Mouse (Mus musculus): Measurements from ENCODE around the gene Atg7.
"Not testable (repeated sequence)": the region's sequence is repeated elsewhere in the genome, so short reads cannot be mapped to it uniquely, and the experiment has no call there.

Atg7 gene

GRCm38 (mm10) chr6:114876546-114876945 lies 233.6 kb downstream of the Atg7 start:
- no peak for DNase-seq (ENCODE audit: low read depth, low spot score)

- DNase-seq (ENCODE audit: low read depth, low spot score), result no peak
Measured at GRCm38 (mm10) chr6:114878841-114879520, 236.1 kb downstream of the Atg7 start.

GRCm38 (mm10) chr6:114880798-114881197 lies 237.9 kb downstream of the Atg7 start:
- no peak for DNase-seq (ENCODE audit: low read depth, low spot score)

- no peak for DNase-seq (ENCODE audit: low read depth, low spot score)
Measured at GRCm38 (mm10) chr6:114882212-114882611, 239.3 kb downstream of the Atg7 start.

- no peak for DNase-seq (ENCODE audit: low read depth, low spot score)
Measured at GRCm38 (mm10) chr6:114882675-114883074, 239.8 kb downstream of the Atg7 start.

- peak; percentile 94 for DNase-seq (ENCODE audit: low read depth, low spot score)
Measured at GRCm38 (mm10) chr6:114883261-114883740, 240.4 kb downstream of the Atg7 start.

GRCm38 (mm10) chr6:114885129-114885528 lies 242.2 kb downstream of the Atg7 start:
- no peak for DNase-seq (ENCODE audit: low read depth, low spot score)

GRCm38 (mm10) chr6:114886012-114886411 lies 243.1 kb downstream of the Atg7 start:
- no peak for DNase-seq (ENCODE audit: low read depth, low spot score)

- DNase-seq (ENCODE audit: low read depth, low spot score), result no peak
Measured at GRCm38 (mm10) chr6:114886504-114887361, 243.8 kb downstream of the Atg7 start.

- DNase-seq (ENCODE audit: low read depth, low spot score), result peak; percentile 86
Measured at GRCm38 (mm10) chr6:114888922-114889321, 246.0 kb downstream of the Atg7 start.

- not testable (repeated sequence) for DNase-seq (ENCODE audit: low read depth, low spot score)
Measured at GRCm38 (mm10) chr6:114889971-114890370, 247.1 kb downstream of the Atg7 start.

- DNase-seq (ENCODE audit: low read depth, low spot score), result no peak
Measured at GRCm38 (mm10) chr6:114890411-114891115, 247.7 kb downstream of the Atg7 start.

GRCm38 (mm10) chr6:114891272-114891671 lies 248.4 kb downstream of the Atg7 start:
- DNase-seq (ENCODE audit: low read depth, low spot score), result no peak

GRCm38 (mm10) chr6:114891771-114892170 lies 248.9 kb downstream of the Atg7 start:
- no peak for DNase-seq (ENCODE audit: low read depth, low spot score)

- DNase-seq (ENCODE audit: low read depth, low spot score), result no peak
Measured at GRCm38 (mm10) chr6:114892363-114892762, 249.5 kb downstream of the Atg7 start.

GRCm38 (mm10) chr6:114893427-114894209 lies 250.7 kb downstream of the Atg7 start:
- DNase-seq (ENCODE audit: low read depth, low spot score), result no peak

- DNase-seq (ENCODE audit: low read depth, low spot score), result no peak
Measured at GRCm38 (mm10) chr6:114894548-114895106, 251.7 kb downstream of the Atg7 start.

- DNase-seq (ENCODE audit: low read depth, low spot score), result no peak
Measured at GRCm38 (mm10) chr6:114895191-114895590, 252.3 kb downstream of the Atg7 start.

- no peak for DNase-seq (ENCODE audit: low read depth, low spot score)
Measured at GRCm38 (mm10) chr6:114896281-114896680, 253.4 kb downstream of the Atg7 start.

- no peak for DNase-seq (ENCODE audit: low read depth, low spot score)
Measured at GRCm38 (mm10) chr6:114898949-114899348, 256.1 kb downstream of the Atg7 start.

- peak; percentile 69 for DNase-seq (ENCODE audit: low read depth, low spot score)
Measured at GRCm38 (mm10) chr6:114899652-114900051, 256.8 kb downstream of the Atg7 start.
